Mouse (Mus musculus): ENCODE measurements around the gene Ddx10. TPM values are rescaled to one million over a fixed set of nuclear protein-coding genes. Genes with fewer than 3 reads are reported as not detected.

Gene Ddx10
- total and polyA plus RNA-seq, 3 experiments = 45.1 to 48.4 (median 46.5) TPM

DNA sequence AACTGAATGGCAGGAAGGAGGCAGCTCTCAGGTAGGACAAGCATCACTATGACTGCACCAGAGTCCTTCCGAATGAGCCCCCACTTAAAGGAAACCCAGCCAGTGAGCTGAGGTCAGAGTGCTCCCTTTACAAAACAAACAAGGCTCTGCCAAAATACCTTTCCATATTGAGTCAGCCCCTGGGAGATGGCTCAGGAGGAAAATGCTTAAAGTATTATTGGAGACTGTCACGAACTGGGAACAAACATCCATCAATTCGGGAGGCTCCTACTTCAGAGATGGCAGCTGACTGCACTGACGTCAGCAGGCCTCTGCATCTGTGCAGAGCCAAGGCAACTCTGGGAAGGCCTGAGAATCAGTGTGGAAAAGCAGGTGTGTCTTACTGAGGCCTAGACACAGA is 181.4 kb downstream of the Ddx10 start:
- no peaks in the 10 kb centered on the region for H3K9me3 ChIP-seq (replicated peaks; ENCODE audit: insufficient read depth, low read length)
- no peaks in the 10 kb centered on the region for H3K79me2 ChIP-seq (ENCODE audit: control insufficient read depth, insufficient read depth, low read length, poor library complexity)
- no peaks in the 10 kb centered on the region for H3K4me1 ChIP-seq (ENCODE audit: control insufficient read depth in 1 of 2, insufficient read depth in 2 of 2, low read length in 2 of 2)
- TF ChIP-seq POLR2AphosphoS2 (IDR thresholded peaks at IDR 0.05; ENCODE audit: low read length) = no peak
- TF ChIP-seq ZKSCAN1 (IDR thresholded peaks at IDR 0.05; ENCODE audit: low read depth, low read length) = no peak
- TF ChIP-seq CHD1 (IDR thresholded peaks at IDR 0.05; ENCODE audit: low read depth, low read length) = no peak
- TF ChIP-seq NRF1 (IDR thresholded peaks at IDR 0.05; ENCODE audit: insufficient read depth, low read depth, low read length, poor library complexity, severe bottlenecking) = no peak
- no peak for TF ChIP-seq BHLHE40 (IDR thresholded peaks at IDR 0.05; ENCODE audit: borderline replicate concordance, low read depth, low read length)
- no peak for TF ChIP-seq RAD21 (IDR thresholded peaks at IDR 0.05; ENCODE audit: low read depth, low read length)
- TF ChIP-seq EP300 (IDR thresholded peaks at IDR 0.05; ENCODE audit: low read depth in 1 of 2, low read length in 2 of 2) = no peak
- TF ChIP-seq ZNF384 (IDR thresholded peaks at IDR 0.05; ENCODE audit: low read depth, low read length) = no peak
- no peak for TF ChIP-seq ETS1 (IDR thresholded peaks at IDR 0.05; ENCODE audit: low read depth, low read length)
- TF ChIP-seq MEF2A (IDR thresholded peaks at IDR 0.05; ENCODE audit: extremely low read depth, insufficient replicate concordance, low read depth, low read length, poor library complexity, severe bottlenecking) = no peak
- TF ChIP-seq KAT2A (conservative IDR thresholded peaks at IDR 0.05; ENCODE audit: low read depth, low read length) = no peak
- TF ChIP-seq ZC3H11A (IDR thresholded peaks at IDR 0.05; ENCODE audit: low read depth, low read length) = no peak
- TF ChIP-seq E2F4 (IDR thresholded peaks at IDR 0.05; ENCODE audit: borderline replicate concordance, low read depth, low read length) = no peak
- TF ChIP-seq MYC (IDR thresholded peaks at IDR 0.05; ENCODE audit: low read depth, low read length) = no peak
- TF ChIP-seq TCF12 (IDR thresholded peaks at IDR 0.05; ENCODE audit: low read depth, low read length) = no peak
- TF ChIP-seq MYB (IDR thresholded peaks at IDR 0.05; ENCODE audit: low read depth, low read length) = no peak
- no peak for TF ChIP-seq JUND (IDR thresholded peaks at IDR 0.05; ENCODE audit: low read depth, low read length)
- H3K36me3 ChIP-seq (ENCODE audit: control insufficient read depth in 1 of 2, insufficient read depth in 2 of 2, low read length in 2 of 2) = no peaks in the 10 kb centered on the region
- no peak overlapping the region for H3K27ac ChIP-seq (ENCODE audit: control insufficient read depth, low read depth, low read length)
- no peaks in the 10 kb centered on the region for H3K27me3 ChIP-seq (ENCODE audit: control insufficient read depth in 1 of 2, insufficient read depth in 2 of 2, low read length in 2 of 2)
- no peak for DNase-seq (ENCODE audit: low read depth, low spot score)
- no peak overlapping the region for H3K9ac ChIP-seq (ENCODE audit: control insufficient read depth, low read depth, low read length, poor library complexity, severe bottlenecking)
- H3K4me3 ChIP-seq (ENCODE audit: control insufficient read depth in 1 of 2, insufficient read depth in 1 of 2, low read depth in 2 of 2, low read length in 2 of 2) = no peak overlapping the region

DNA sequence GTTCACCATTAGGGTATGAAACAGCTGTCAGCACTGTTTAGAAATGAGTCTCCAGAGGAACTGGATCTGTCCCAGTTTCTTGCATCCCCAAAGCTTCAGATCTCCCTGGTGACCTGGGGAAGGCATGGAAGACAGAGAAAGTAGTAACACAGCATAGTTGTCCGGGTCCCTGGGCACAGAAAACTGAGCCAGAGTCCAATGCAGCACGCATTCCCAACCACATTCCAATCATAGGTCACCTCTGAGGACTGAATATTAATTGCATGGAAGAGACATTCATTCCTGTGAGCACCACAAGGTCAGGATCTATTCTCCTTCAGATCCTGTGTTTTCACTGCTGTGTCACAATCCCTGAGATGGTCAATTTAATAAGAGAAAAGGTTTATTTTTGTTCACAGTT is 182.8 kb downstream of the Ddx10 start:
- Histone ChIP-seq H3K79me2 (ENCODE audit: control insufficient read depth, insufficient read depth, low read length, poor library complexity) (no peaks in the 10 kb centered on the region), H3K4me1 (ENCODE audit: control insufficient read depth in 1 of 2, insufficient read depth in 2 of 2, low read length in 2 of 2) (no peaks in the 10 kb centered on the region), H3K36me3 (ENCODE audit: control insufficient read depth in 1 of 2, insufficient read depth in 2 of 2, low read length in 2 of 2) (no peaks in the 10 kb centered on the region), H3K27me3 (ENCODE audit: control insufficient read depth in 1 of 2, insufficient read depth in 2 of 2, low read length in 2 of 2) (no peaks in the 10 kb centered on the region), H3K27ac (ENCODE audit: control insufficient read depth, low read depth, low read length) (no peak overlapping the region), H3K9ac (ENCODE audit: control insufficient read depth, low read depth, low read length, poor library complexity, severe bottlenecking) (no peak overlapping the region), H3K4me3 (ENCODE audit: control insufficient read depth in 1 of 2, insufficient read depth in 1 of 2, low read depth in 2 of 2, low read length in 2 of 2) (no peak overlapping the region), H3K9me3 (replicated peaks; ENCODE audit: insufficient read depth, low read length) (no peaks in the 10 kb centered on the region)
- no peak for DNase-seq (ENCODE audit: low read depth, low spot score)
- TF ChIP-seq MYC (IDR thresholded peaks at IDR 0.05; ENCODE audit: low read depth, low read length) (no peak), SIN3A (IDR thresholded peaks at IDR 0.05; ENCODE audit: low read length) (no peak), TAL1 (IDR thresholded peaks at IDR 0.05; ENCODE audit: low read length) (no peak), NRF1 (IDR thresholded peaks at IDR 0.05; ENCODE audit: insufficient read depth, low read depth, low read length, poor library complexity, severe bottlenecking) (no peak), ZNF384 (IDR thresholded peaks at IDR 0.05; ENCODE audit: low read depth, low read length) (no peak)

Measured in MEL (cell line).